Mouse (Mus musculus) cerebellum, adult (tissue): ENCODE data around the gene Cul1.

ENCODE experiments used
- ATAC-seq: cut with Nextera tagmentation; 2 replicates; pipeline ENCODE4 v1.9.2; 2017; ENCODE audit warnings: mild to moderate bottlenecking, moderate library complexity, mixed read lengths; ENCODE audit not compliant: insufficient number of reproducible peaks, low FRiP score, low TSS enrichment

Gene Cul1

DNA sequence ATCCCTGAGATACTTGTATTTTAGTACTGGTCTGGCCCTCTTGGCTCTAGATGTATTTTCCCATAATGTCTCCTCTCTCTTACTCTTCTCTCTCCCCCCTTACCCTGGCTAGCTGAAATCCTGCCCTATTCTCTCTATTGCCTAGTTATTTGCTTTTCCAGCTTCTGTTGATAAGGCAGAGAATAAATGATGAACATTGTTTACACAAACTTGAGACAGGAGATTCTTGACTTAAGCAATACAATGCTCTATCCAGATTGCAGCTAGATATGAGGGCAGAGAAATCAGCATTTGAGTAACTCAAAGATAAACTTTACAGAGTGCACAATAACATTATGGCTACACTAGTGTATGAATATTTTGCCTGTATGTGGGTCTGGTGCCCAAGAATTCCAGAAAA lies 16.6 kb downstream of the Cul1 start:
- ATAC-seq = no peak

GRCm38 (mm10) chr6:47472444-47472843 lies 19.2 kb downstream of the Cul1 start:
- no peak for ATAC-seq

GRCm38 (mm10) chr6:47482027-47482426 lies 28.8 kb downstream of the Cul1 start:
- no peak for ATAC-seq

DNA sequence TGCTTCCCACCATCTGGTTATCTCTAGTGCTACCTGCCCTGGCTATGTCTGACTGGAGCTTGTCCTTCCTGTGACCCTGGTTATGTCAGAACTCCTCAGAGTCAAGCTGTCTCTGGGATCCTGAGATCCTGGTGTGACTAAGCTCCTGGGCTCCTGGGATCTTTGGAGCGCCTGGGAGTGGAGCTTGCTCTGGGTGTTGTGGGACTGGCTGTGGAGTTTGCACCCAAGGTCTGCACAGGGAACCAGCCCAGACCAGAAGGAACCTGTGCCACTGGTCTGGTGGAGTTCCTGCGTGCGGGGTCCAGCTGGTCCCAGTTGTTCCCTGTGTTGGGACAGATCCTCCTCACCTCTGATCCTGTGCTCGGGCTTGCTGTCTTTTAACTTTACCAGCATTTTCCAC lies 41.4 kb downstream of the Cul1 start:
- no peak for ATAC-seq

DNA sequence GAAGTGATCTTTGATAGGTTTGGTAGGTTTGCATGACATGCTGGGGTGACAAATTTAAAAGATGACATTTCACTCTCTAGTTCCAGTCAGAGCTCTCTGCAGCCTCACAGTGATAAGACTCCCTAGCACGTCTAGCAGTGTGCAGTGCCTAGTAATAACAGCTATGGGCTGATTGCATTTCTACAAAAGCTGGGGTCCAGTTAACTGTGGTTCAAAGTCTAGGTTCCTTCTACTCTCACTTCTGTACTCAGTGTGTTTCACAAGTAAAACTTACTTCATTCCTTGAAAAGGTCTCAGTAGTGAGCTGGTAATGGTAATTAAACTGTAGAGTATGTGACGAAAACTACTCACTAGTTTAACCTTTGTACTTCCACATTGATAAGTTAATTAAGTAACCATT lies 66.8 kb downstream of the Cul1 start:
- no peak for ATAC-seq

GRCm38 (mm10) chr6:47522431-47522830 lies 69.2 kb downstream of the Cul1 start:
- ATAC-seq = no peak

DNA sequence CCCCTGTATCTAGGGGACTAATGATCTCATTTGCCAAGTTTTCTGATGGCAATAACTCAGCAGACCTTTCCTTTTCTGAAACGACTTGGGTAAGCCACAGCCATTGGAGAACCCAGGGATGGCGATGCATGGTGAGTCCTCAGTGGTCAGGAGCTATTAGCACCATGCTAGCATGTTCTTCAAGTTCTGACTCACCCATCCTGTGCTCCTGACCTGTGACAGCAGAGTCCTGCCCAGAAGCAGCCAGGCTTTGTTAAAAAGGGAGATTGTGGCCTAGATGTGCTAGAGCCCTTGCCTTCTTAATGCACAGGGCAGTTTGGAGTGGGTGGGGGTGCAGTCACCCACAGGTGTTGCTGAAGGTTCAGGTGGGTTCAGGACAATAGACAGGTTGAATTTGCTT lies 71.8 kb downstream of the Cul1 start:
- ATAC-seq = no peak

DNA sequence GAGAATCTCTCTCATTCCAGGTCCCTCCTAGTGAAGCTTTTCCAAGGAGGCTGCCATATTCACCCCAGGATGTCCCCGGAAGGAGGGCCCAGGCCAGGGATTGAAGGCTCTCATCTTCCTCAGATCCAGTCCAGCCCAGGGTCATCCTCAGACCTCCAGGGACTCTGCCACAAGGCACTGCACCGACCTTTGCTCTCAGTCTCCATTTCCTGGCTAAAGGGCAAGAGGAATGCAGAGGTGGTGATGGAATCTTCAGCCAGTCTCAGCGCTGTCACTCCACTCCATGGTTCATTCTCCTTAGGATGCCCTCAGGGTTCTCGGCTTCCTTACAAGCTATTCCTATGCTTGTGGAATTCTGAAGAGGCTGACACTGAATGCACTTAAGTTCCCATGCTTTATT lies 73.2 kb downstream of the Cul1 start:
- ATAC-seq = no peak

GRCm38 (mm10) chr6:47527129-47527528 lies 73.9 kb downstream of the Cul1 start:
- no peak for ATAC-seq

DNA sequence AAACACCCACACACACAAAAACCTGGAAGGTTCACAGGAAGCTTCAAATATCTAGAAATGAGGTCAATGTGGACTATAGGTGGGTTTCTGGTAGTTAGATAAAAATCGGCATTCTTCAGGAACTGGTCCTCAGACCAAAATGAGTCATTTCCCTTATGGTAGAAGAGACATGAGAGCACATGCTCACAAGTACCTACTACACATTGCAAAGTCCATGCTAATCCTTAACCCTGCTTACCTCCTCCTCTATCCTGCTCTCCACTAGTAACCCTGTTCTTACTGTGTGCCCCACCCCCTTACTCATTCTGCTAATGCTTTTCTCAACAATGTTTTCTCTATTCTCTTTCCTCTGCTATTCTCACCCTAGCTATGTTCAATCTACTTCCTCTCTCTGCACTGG lies 74.5 kb downstream of the Cul1 start:
- ATAC-seq = no peak

DNA sequence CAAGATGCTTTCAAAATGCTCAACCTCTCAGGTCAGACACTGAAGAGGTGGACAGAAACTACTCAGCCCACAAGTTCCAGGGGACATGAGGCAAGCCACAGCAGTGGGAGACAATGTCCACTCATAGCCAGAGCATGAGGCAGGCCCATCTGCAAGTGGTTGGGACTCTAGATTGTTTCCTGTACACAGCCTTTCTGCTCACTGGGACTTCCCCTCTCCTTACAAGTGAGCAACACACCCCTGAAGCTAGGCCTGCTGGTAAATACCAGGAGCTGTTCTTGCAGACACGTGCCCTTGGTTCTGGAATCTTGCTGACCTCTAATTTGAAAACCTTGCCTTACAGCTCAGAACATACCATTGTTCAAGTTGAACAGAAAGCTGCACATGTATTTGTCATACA lies 79.3 kb downstream of the Cul1 start:
- no peak for ATAC-seq

DNA sequence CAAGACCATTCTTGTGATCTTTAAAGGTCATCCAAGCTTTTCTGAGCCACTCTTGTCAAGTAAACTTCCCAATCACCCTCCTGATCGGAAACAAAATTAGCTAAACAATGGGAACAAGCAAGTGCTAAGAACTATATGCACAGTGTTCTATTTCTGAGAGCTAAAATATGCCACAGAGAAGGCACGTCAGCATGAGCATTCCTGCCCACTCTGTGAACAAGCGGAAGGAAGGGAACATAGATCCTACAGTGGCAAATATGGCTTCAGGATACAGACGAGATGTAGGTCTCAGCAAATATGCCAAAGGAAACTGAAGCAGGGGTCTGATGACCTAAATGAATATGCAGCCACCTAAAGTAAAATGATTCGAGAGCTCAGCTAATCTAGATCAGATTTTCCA lies 82.1 kb downstream of the Cul1 start:
- no peak for ATAC-seq

GRCm38 (mm10) chr6:47552280-47552679 lies 99.1 kb downstream of the Cul1 start:
- no peak for ATAC-seq

- ATAC-seq = no peak
These were observed 106.1 kb downstream of the Cul1 start for GRCm38 (mm10) chr6:47559287-47559686.

GRCm38 (mm10) chr6:47560407-47560806 lies 107.2 kb downstream of the Cul1 start:
- no peak for ATAC-seq

DNA sequence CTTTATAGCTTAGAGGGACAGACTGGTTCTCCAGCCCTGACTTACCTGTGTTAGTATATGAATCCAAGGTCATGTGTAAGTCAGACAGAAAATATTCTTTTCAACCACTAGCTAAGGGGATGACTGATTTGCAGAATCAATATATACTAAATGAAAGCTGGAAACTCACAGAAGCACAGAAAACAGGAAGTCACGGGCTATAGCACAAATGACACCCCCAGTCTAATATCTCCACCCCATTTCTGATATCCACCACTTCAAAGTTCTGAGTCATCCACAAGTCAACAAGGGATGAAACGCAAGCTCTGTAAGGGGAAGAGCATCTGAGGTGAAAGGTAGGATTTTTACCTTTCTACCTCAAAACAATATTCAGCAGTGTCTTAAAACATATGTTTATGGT lies 107.6 kb downstream of the Cul1 start:
- ATAC-seq = no peak

GRCm38 (mm10) chr6:47561426-47561825 lies 108.2 kb downstream of the Cul1 start:
- no peak for ATAC-seq

- ATAC-seq = no peak
These were observed 112.3 kb downstream of the Cul1 start for GRCm38 (mm10) chr6:47565326-47566035.

GRCm38 (mm10) chr6:47572887-47573286 lies 119.7 kb downstream of the Cul1 start:
- no peak for ATAC-seq
